Mouse (Mus musculus): ENCODE data around the gene Cuedc1. TPM values are rescaled to one million over a fixed set of nuclear protein-coding genes. Genes with fewer than 3 reads are reported as not detected.

Gene Cuedc1
- polyA plus RNA-seq, 1 experiment from 2014 or later, result 40.3 TPM

- ATAC-seq, result no peak
- no peaks in the 10 kb centered on the region for H3K9me3 ChIP-seq (ENCODE audit: control insufficient read depth, low read length)
- no peaks in the 10 kb centered on the region; the same call in 1 of the 2 replicates for H3K27me3 ChIP-seq (replicated peaks; ENCODE audit: control insufficient read depth, insufficient read depth, low read length)
- H3K27ac ChIP-seq (ENCODE audit: low read length), result no peak overlapping the region
- no peak overlapping the region for H3K9ac ChIP-seq (replicated peaks; ENCODE audit: low read depth, low read length)
- H3K36me3 ChIP-seq (ENCODE audit: control insufficient read depth, insufficient read depth), result no peaks in the 10 kb centered on the region
- 34% methylated on average over 12 of the region's 12 CpGs for WGBS
- H3K4me3 ChIP-seq (replicated peaks; ENCODE audit: low read length), result no peak overlapping the region
- H3K4me2 ChIP-seq (ENCODE audit: low read length), result no peak overlapping the region
- H3K4me1 ChIP-seq (replicated peaks; ENCODE audit: control insufficient read depth, insufficient read depth, low read length), result peaks cover 12% of the 10 kb centered on the region
These were observed 143.8 kb downstream of the Cuedc1 start for GRCm38 (mm10) chr11:88241468-88242301.

Other genes starting within 250 kb of the Cuedc1 start
- 9.7 and 12.6 TPM in 2 replicates for gene Mks1, start 244.8 kb upstream of the Cuedc1 start, polyA plus RNA-seq (2015; fragmentation: Nextera tagmentation; extraction: Ambion mirVana)
- 0.24 TPM in 1 of 2 replicates, not detected in the other for gene Epx, start 222.5 kb upstream of the Cuedc1 start, polyA plus RNA-seq (2015; fragmentation: Nextera tagmentation; extraction: Ambion mirVana)
- not detected in 2 replicates for gene Olfr462, start 205.8 kb upstream of the Cuedc1 start, polyA plus RNA-seq (2015; fragmentation: Nextera tagmentation; extraction: Ambion mirVana)
- gene Olfr463, start 200.7 kb upstream of the Cuedc1 start, polyA plus RNA-seq (2015; fragmentation: Nextera tagmentation; extraction: Ambion mirVana), result not detected in 2 replicates
- gene Olfr464, start 177.1 kb upstream of the Cuedc1 start, polyA plus RNA-seq (2015; fragmentation: Nextera tagmentation; extraction: Ambion mirVana), result not detected in 2 replicates
- gene Dynll2, start 110.5 kb upstream of the Cuedc1 start, polyA plus RNA-seq (2015; fragmentation: Nextera tagmentation; extraction: Ambion mirVana), result 31.8 and 43.1 TPM in 2 replicates
- gene Srsf1, start 50.7 kb upstream of the Cuedc1 start, polyA plus RNA-seq (2015; fragmentation: Nextera tagmentation; extraction: Ambion mirVana), result 290 and 334 TPM in 2 replicates
- 59.7 and 68.1 TPM in 2 replicates for gene Vezf1, start 29.8 kb upstream of the Cuedc1 start, polyA plus RNA-seq (2015; fragmentation: Nextera tagmentation; extraction: Ambion mirVana)
- gene Mrps23, start 106.3 kb downstream of the Cuedc1 start, polyA plus RNA-seq (2015; fragmentation: Nextera tagmentation; extraction: Ambion mirVana), result 64.9 and 68.8 TPM in 2 replicates
- gene Ccdc182, start 196.0 kb downstream of the Cuedc1 start, polyA plus RNA-seq (2015; fragmentation: Nextera tagmentation; extraction: Ambion mirVana), result not detected in 2 replicates